Mouse (Mus musculus) ES-Bruce4 (cell line): ENCODE data around the gene Zdhhc4.

ENCODE experiments used
- CTCF ChIP-seq: IDR thresholded peaks from one replicate; pipeline ENCODE4 v1.8.1; 2011; ENCODE audit warnings: low read depth, low read length
- EP300 ChIP-seq: IDR thresholded peaks from 2 replicates; pipeline ENCODE4 v1.6.1; 2011; ENCODE audit warnings: low read depth, low read length; ENCODE audit not compliant: insufficient read depth
- POLR2A ChIP-seq: IDR thresholded peaks from one replicate; pipeline ENCODE4 v1.8.1; 2011; ENCODE audit warnings: low read length; ENCODE audit not compliant: insufficient read depth

GRCm38 (mm10) chr5:143336559-143336958 lies 7.5 kb upstream of the Zdhhc4 start:
- TF ChIP-seq EP300: no peak
- no peak for TF ChIP-seq CTCF
- no peak for TF ChIP-seq POLR2A
